Mouse (Mus musculus) MN1 (cell line): ENCODE data around the gene Supt6.
"Not testable (repeated sequence)": the region's sequence is repeated elsewhere in the genome, so short reads cannot be mapped to it uniquely, and the experiment has no call there.

ENCODE experiments used
- DNase-seq: peaks from one replicate; pipeline ENCODE4 v3.0.0-alpha.2; 2016; ENCODE audit warnings: low spot score

The Supt6 gene

DNA sequence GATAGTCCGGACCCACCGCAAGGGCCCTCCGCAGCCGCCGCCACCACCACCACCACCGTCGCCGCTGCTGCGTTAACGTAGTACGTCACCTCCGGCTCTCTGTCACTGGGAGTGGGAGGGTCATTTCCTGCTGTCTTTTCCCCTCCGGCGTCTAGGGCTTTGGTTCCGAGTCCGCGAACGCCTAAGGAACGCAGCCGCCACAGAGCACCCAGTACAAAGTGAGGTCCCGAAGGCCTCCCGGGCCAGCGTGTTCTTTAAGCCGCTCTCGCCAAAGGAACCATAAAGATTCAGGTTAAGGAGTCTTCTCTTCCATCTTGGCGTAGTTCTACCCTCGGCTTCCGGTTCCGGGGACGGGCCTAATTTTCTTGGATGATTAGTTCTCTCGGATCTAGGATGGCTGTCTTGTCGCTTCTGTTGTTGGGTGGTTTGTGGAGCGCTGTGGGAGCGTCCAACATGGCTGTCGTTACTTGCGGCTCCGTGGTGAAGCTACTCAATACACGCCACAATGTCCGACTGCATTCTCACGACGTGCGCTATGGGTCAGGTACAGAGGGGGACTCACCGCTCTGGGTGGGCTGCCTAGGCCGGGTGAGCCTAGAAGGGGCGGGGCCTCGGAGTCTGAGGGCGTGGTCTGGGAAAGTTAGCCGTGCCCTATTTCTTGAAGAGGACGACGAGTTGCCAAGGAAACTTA lies at the start of gene Supt6, which contains the start of gene Sdf2:
Gene Supt6 (minus strand): TSS at position 361 of the 691 bp plus-strand sequence.
Gene Sdf2 (plus strand): TSS at position 120 of the 691 bp plus-strand sequence.
- peak; percentile 89 for DNase-seq

DNA sequence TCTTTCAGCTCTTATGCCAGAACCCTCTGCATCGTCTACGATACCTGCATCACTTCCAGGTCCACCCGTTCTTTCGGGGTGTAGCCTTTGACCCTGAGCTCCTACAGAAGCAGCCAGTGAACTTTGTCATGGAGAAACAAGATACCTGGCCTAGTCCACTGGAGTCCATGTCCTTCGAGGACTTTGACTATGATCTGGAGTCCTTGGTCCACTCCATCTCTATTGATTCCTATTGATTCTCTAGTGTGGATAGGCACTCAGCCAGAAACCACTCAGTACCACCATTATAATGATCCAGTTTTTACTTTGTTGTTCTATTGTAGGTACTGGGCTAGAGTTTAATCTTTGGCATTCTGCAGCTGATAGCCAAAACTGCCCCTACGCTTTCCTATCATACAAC lies 48.8 kb upstream of the Supt6 start:
- no peak for DNase-seq

DNA sequence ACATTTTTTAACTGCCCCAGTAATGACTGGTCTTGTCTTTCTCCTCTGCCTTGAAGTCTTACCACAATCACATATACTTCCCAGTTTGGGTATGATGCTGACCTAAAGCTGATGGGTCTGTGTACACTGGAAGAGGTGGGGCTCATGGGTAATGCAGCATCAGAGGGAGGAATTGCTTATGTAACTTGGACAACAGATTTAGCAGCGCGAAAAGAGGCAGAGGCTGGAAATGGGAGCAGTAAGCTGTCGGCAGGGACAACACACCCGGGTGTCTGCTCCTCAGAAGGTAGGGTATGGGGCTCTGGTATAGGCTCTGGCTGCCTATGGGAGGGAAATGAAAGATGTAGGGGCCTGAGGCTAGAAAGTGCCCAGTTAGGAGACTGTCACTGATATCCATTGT lies 44.9 kb upstream of the Supt6 start, which contains the start of gene BC030499:
Gene BC030499 (plus strand): TSS at position 188 of the 400 bp plus-strand sequence.
- no peak for DNase-seq

DNA sequence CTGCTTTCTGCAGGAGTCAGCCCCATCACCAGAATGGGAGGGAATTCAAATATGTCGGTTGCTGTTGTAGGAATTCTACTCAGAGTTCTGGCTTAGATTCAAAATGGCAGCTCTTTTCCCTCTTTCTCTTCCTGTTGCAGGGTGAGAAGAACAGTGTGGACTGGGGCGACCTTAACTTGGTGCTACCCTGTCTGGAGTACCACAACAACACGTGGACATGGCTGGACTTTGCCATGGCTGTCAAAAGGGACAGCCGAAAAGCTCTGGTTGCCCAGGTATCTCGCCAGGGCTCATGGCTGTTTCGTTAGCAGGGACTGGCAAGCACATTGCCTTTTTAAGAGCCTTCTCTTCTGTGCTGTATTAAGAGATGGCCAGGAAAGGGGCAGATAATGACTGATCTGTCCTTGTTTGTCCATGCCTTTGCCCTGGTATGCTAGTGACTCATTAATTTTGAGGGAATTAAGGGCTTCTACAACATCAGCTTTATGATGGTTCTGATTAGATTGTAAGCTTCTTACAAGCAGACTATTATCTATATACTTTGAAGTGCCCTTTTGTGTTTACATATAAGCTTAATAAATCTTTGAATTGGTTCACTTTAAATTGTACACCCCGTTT lies 43.5 kb upstream of the Supt6 start:
- no peak for DNase-seq

DNA sequence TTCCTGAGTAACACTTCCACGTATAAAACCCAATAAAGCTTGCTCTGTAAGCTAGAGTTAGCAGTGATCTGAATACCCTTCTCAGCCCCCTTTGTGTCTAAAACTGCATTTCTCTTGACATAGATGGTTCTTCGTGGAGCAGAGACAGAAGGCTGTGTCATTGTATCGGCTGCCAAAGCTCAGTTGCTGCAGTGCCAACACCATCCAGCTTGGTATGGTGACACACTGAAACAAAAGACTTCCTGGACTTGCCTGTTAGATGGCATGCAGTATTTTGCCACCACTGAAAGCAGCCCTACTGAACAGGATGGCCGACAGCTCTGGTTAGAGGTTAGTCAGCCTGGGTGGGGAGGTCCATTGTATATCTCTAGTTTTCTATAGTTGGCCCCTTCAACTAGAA lies 33.8 kb upstream of the Supt6 start:
- DNase-seq, result no peak

DNA sequence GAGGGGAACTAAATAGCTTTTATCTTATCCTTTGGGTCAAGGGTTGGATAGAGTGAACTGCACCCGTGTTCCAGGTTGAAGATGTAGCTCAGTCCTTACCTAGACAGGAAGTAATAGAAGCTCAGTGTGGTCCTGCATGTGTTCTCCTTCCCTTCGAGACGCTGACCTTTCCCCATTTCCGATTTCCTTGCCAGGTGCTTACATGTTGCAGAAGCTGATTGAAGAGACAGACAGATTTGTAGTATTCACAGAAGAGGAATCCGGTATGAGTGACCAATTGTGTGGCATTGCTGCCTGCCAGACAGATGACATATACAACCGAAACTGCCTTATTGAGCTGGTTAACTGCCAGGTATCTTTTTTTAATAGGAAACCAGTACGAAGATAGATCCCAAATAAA lies 33.1 kb upstream of the Supt6 start:
- DNase-seq, result no peak

DNA sequence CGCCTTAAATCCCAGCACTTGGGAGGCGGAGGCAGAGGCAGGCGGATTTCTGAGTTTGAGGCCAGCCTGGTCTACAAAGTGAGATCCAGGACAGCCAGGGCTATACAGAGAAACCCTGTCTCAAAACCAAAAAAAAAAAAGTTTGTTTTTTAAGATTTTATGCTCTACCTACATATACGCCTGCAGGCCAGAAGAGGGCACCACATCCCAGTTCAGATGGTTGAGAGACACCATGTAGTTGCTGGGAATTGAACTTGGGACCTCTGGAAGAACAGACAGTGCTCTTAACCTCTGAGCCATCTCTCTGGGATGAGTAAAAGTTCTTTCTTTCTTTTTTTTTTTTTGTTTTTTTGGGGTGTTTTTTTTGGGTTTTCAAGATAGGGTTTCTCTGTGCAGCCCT lies 30.4 kb upstream of the Supt6 start:
- not testable (repeated sequence) for DNase-seq

DNA sequence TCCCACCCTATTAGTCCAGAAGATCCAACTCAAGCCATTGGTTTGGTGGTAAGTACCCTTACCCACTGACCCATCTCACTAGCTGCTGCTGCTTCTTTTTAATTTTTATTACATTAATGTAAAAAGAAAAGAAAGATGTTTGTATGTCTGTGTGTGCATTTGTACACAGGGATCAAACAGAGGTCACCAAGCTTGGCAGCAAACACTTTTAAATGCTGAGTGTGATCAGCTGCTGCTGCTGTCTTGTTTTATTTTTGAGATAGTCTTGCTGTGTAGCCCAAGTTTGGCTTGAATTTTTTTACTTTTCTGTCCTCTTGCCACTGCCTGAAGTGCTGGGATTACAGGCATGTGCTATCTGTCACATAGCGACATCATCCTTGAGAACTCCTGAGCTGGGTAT lies 29.8 kb upstream of the Supt6 start:
- no peak for DNase-seq

DNA sequence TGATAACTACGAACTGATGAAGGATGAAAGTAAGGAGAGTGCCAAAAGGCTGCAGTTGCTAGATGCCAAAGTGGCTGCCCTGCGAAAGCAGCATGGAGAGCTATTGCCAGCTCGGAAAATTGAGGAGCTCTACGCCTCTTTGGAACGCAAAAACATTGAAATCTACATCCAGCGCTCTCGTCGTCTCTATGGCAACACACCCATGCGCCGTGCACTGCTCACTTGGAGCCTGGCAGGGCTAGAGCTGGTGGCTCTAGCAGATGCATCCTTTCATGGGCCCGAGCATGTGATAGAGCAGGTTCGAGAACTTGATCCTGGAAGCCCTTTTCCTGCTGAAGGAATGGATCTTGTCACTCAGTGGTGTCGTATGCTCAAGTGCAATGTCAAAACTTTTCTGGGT lies 26.2 kb upstream of the Supt6 start:
- no peak for DNase-seq

DNA sequence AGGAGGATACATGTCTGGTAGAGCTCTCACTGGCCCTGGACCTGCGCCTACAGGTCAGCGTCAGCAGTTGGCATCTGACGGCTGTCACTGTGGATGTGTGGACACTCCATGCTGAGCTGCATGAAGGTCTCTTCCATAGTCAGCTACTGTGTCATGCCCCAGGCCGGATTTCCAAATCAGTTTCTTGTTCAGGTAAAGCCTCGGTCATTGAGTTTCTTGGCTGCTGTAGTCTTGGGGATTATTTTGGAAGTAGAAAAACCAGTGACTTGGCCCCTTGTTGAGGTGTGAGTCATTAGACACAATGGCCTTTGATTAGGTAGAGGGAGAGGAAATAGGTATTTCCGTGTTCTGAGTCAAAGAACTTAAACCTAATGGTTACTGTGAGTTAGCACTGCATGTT lies 19.8 kb upstream of the Supt6 start:
- no peak for DNase-seq

DNA sequence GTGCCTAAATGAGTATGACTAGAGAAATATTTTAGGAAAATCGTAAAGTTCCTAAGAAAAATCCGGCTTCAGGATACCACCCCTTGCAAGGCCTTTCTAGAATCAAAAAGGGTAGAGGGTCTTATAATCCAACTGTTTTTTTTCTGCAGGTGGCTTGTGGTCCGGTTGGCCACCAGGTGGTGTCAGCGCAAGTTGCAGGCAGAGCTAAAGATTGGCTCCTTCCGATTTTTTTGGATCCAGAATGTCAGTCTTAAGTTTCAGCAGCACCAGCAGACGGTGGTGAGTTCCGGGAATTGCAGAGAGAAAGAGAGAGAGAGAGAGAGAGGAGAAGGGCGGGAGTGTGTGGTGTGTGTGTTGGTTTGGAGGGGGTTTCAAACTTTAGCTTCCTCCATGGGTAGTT lies 16.8 kb upstream of the Supt6 start:
- DNase-seq, result peak; percentile 83

DNA sequence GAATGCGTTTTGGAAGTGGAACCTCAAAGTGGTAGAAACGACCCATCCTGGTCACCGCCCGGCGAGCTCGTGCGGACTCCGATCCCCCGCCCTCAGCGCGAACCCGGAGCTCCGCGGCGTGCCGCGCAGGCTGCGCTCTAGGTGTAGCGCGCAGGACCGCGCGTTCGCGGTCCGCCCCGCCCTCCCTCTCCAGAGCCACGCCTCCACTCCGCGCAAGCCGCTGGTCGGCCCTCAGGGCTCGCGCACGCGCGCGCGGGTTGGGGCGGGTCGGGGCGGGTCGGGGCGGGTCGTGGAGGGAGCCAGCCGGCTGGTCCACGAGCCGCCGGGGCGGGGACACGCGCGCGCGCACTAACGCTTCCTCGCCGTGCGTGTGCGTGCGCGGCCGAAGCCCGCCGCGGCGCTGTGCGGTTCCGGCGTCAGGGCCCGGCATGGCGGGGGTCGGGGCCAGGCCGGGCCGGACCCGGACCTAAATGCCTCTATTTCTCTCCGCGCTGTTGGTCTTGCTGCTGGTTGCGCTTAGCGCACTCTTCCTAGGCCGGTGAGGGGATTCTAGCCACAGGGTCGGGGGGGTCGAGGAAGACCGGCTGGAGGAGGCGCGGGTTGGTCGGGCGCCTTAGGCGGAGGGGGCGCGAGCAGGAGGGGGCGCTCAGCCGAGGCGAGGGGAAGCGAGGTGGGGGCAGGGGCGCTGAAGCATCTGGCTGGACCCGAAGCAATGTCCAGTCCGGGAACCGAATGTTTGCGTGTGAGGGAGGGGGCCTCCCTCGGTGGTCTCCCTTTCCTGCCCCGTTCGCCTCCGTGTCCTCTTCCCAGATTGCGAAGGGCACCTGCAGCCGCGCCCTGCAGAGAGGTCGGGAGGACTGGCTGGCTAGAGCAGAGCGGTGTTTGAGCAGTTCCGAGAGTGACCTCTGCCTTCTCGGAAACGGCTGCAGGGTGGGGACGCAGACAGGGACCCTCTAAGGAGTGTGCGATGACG lies 15.9 kb upstream of the Supt6 start, which contains the start of gene 2610507B11Rik:
Gene 2610507B11Rik (plus strand): TSS at position 373 of the 973 bp plus-strand sequence.
- peak; percentile 94 for DNase-seq

DNA sequence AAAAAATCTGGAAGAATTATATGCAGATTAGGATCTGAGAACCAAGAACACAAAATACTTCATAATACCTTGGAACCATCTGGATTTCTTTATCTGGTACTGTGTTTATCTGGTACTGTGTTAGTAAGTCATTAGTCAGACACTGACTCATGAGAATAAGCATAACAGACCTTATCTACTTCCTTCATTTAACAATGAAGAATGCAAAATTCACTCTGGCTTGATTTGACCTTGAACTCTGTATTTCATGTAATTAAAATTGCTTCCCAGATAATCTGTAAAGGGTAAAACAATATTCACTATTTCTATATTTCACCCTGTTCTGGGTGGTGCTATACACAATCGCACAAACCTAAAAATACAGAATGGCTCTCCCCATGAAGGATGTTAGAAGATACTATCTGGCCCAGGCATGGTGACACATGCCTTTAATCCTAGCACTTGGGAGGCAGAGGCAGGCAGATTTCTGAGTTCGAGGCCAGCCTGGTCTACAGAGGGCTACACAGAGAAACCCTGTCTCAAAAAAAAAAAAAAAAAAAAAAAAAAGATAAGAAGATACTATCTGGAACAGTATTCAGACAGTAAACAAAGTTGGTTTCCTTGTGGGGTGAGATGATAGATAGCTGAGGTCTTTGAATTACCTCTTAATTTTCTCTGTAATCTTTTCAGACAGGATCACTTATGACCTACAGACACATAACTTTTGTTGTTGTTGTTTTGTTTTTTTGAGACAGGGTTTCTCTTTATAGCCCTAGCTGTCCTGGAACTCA lies 14.9 kb upstream of the Supt6 start:
- peak; percentile 13 for DNase-seq

DNA sequence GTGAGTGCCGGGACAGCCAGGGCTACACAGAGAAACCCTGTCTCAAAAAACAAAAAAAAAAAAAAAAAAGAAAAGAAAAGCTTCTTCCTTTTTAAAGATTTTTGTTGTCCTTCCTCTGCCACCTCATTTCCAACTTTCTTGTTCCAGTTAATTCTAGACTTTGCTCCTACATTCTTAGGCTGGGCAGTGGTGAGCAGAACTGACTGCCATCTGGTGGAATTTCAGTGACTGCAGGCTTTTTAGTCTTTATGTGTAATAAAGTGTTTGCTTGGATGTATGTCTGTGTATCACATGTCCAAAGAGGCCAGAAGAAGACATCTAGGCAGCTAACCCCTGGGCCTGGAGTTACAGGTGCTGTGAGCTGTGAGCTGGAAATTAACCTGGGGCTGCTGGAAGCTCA lies 10.8 kb upstream of the Supt6 start:
- peak; percentile 15 for DNase-seq

DNA sequence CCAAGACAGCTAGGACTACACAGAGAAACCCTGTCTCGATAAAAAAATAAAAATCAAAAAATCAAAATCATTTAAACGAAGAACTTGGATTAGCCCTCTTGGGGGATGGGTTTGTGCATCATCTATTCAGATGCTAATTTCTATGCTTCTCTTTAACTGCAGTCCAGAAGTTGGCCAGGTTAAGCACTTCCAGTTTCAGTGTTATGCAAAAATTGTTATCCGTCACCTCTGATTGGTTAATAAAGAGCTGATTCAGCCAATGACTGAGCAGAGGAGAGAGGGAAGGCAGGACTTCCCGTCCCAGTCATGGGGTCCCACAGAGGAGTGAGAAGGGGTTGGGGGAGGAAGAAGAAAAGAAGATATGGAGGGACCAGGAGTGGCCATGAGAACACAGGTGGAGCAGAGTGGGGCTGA lies 1.9 kb upstream of the Supt6 start:
- no peak for DNase-seq

DNA sequence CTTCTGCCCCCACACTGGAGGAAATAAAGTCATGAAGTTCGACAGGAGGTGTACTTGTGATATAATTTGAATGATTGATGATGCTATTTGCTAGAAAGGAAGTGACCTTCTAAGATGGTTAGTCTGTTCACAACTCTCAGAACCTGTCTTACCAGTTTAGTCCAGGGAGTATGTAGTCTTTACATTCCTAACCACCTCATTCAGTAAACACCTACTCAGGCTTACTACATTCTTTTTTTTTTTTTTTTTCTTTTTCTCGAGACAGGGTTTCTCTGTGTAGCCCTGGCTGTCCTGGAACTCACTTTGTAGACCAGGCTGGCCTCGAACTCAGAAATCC lies 1.2 kb upstream of the Supt6 start:
- no peak for DNase-seq

DNA sequence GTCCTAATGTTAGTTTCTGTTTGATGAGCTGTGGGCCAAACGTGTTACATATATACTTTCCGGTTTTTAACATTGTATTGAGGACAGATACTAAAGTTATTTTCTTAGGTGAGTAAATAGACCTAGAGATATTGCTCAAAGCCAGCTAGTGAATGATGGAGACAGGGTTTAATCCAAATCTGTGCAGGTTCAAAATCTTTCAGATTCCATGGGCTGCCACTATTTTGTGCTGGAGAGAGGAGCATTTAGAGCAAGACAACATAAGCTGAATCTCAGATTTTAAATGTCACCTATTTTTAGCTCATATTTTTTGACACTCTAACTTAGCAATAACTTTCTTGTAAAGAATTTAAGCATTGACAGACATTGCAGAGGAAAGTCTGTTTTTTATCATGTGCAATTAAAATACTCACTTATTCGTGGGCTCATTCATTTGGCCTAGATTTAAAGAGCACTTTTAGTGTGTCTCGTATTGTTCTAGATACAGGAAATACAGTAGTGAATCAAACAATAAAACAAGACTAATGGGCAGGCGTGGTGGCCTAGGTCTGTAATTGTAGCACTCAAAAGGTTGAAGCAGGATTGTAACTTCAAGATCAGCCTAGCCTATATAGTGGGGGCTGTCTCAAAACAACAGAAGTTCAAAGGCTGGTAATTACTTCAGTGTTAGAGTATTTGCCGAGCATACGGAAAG lies 678 bp upstream of the Supt6 start:
- DNase-seq, result no peak

DNA sequence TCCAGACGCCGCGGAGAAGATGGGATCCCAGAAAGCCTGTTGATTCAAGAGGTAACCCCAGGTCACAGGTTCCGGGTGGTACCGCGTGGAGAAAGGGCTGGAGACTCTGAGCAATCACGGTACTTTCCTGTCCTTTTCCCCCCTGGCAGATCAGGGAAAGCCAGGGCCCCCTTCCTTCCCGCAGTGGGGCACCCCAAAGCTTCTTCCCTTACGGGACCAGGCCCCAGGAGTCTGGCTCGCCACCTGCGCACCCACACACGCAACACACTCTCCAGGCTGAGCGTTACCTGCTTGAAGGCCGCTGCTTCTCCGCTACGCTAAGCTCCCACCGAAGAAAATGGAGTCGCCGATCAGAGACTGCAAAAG lies 543 bp downstream of the Supt6 start:
- no peak for DNase-seq

DNA sequence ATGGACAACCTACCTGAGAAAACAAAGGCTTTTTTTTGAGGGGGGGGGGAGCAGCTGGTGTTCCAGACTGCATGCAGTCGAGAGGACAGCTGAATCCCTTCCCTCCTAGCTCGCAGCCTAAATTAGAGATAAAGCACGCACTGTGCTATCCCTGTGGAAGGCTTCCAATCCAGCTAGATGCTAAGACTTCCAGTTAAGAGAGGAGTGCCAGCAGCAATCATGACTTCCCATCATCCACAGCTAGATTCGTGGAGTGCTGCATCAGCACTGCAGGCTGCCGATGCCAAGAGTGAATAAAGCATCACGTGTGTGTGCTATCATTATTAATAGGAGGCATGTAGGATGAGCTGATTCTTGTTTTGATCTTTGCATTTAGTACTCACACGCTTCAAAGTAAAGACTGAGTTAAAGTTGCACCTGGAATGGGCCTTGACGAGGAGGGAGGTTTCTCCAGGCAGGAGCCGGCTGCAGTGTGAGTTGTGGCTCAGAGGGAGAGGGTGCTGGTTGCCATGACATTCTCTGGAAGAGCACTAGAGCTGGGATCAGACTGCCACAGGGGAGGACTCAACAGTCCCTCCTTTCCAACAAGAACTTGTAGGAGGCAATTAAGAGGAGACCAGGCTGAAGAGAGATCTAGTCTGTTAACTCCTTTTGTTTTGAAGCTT lies 5.5 kb downstream of the Supt6 start:
- peak; percentile 49 for DNase-seq

DNA sequence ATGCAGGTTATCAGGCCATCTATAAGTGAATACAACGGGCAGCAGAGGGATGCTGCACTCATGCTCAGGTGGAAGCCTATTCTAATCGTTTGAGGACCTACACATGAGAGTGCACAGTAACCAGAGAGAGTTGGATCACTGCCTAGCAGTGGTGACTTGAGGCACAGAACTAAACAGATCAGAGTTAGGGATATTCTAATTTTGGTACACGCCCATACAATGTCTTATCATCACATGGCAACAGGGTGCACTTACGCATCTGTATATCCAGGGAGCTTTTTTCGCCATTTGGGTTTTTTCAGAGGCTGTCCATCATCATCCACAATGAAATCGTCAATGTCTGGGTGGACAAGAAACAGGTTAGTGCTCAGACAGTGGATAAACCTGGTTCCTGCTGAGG lies 14.3 kb downstream of the Supt6 start:
- DNase-seq, result no peak

DNA sequence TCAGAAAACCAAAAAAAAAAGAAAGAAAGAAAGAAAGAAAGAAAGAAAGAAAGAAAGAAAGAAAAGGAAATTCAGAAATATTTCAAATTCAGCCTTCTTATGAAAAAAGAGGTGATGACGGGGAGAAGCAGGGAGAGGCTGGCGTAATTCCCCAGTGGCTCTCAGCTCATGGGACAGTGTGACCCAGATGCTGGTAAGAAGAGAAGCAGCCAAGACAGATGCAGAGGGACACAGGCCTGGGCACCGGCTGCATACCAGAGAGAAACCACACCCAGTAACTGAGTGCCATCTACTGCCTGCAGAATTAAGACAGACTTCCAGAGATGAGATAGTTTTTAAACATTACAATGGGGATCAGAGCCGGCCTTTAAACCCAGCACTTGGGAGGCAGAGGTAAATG lies 22.2 kb downstream of the Supt6 start:
- DNase-seq, result no peak
